Mouse (Mus musculus): Measurements from ENCODE around the gene Rtn1. TPM values are rescaled to one million over a fixed set of nuclear protein-coding genes. Genes with fewer than 3 reads are reported as not detected.

Rtn1 gene
- total and polyA plus RNA-seq, 3 experiments, result 0.44 TPM; not detected in 2

- ATAC-seq (ENCODE audit: extremely low read depth, insufficient number of reproducible peaks, low FRiP score, poor library complexity, severe bottlenecking) (no peak), DNase-seq (ENCODE audit: low spot score) (no peak)
- Histone ChIP-seq H3K27me3 (ENCODE audit: insufficient read depth, low read length) (no peaks in the 10 kb centered on the region), H3K36me3 (replicated peaks) (no peaks in the 10 kb centered on the region), H3K4me1 (ENCODE audit: insufficient read depth, low read depth, low read length) (no peaks in the 10 kb centered on the region), H3K9me3 (replicated peaks) (no peaks in the 10 kb centered on the region), H3K4me3 (ENCODE audit: low read depth, low read length) (no peak overlapping the region)
- TF ChIP-seq CTCF (IDR thresholded peaks at IDR 0.05; ENCODE audit: low read depth, low read length) (no peak), GATA2 (IDR thresholded peaks at IDR 0.05; ENCODE audit: borderline replicate concordance, low read depth, low read length) (no peak), TAL1 (conservative IDR thresholded peaks at IDR 0.05; ENCODE audit: low read depth, low read length) (no peak), POLR2AphosphoS5 (IDR thresholded peaks at IDR 0.05; ENCODE audit: insufficient replicate concordance, low read depth, low read length) (no peak)
These were observed 116.3 kb downstream of the Rtn1 start for GRCm38 (mm10) chr12:72292566-72292965.

GRCm38 (mm10) chr12:72291266-72291665, 117.6 kb downstream of the Rtn1 start:
- no peak overlapping the region for H3K4me3 ChIP-seq (ENCODE audit: low read depth, low read length)
- TF ChIP-seq POLR2AphosphoS5 (IDR thresholded peaks at IDR 0.05; ENCODE audit: insufficient replicate concordance, low read depth, low read length), result no peak
- TF ChIP-seq TAL1 (conservative IDR thresholded peaks at IDR 0.05; ENCODE audit: low read depth, low read length), result no peak
- TF ChIP-seq GATA2 (IDR thresholded peaks at IDR 0.05; ENCODE audit: borderline replicate concordance, low read depth, low read length), result no peak
- TF ChIP-seq CTCF (IDR thresholded peaks at IDR 0.05; ENCODE audit: low read depth, low read length), result no peak
- no peak for TF ChIP-seq GATA1 (IDR thresholded peaks at IDR 0.05; ENCODE audit: borderline replicate concordance, low read length)
- no peaks in the 10 kb centered on the region for H3K4me1 ChIP-seq (ENCODE audit: insufficient read depth, low read depth, low read length)
- no peaks in the 10 kb centered on the region for H3K9me3 ChIP-seq (replicated peaks)
- no peaks in the 10 kb centered on the region for H3K36me3 ChIP-seq (replicated peaks)
- H3K27me3 ChIP-seq (ENCODE audit: insufficient read depth, low read length), result no peaks in the 10 kb centered on the region
- DNase-seq (ENCODE audit: low spot score), result no peak
- no peak for ATAC-seq (ENCODE audit: extremely low read depth, insufficient number of reproducible peaks, low FRiP score, poor library complexity, severe bottlenecking)

GRCm38 (mm10) chr12:72288215-72288614, 120.6 kb downstream of the Rtn1 start:
- H3K4me3 ChIP-seq (ENCODE audit: low read depth, low read length), result no peak overlapping the region
- no peaks in the 10 kb centered on the region for H3K27me3 ChIP-seq (ENCODE audit: insufficient read depth, low read length)
- H3K4me1 ChIP-seq (ENCODE audit: insufficient read depth, low read depth, low read length), result no peaks in the 10 kb centered on the region
- DNase-seq (ENCODE audit: low spot score) (no peak), ATAC-seq (ENCODE audit: extremely low read depth, insufficient number of reproducible peaks, low FRiP score, poor library complexity, severe bottlenecking) (no peak)
- TF ChIP-seq POLR2AphosphoS5 (IDR thresholded peaks at IDR 0.05; ENCODE audit: insufficient replicate concordance, low read depth, low read length), result no peak
- no peak for TF ChIP-seq TAL1 (conservative IDR thresholded peaks at IDR 0.05; ENCODE audit: low read depth, low read length)
- TF ChIP-seq GATA2 (IDR thresholded peaks at IDR 0.05; ENCODE audit: borderline replicate concordance, low read depth, low read length), result no peak
- no peak for TF ChIP-seq GATA1 (IDR thresholded peaks at IDR 0.05; ENCODE audit: borderline replicate concordance, low read length)
- TF ChIP-seq CTCF (IDR thresholded peaks at IDR 0.05; ENCODE audit: low read depth, low read length), result no peak
- no peaks in the 10 kb centered on the region for H3K36me3 ChIP-seq (replicated peaks)
- H3K9me3 ChIP-seq (replicated peaks), result no peaks in the 10 kb centered on the region

GRCm38 (mm10) chr12:72287332-72288004, 121.4 kb downstream of the Rtn1 start:
- Histone ChIP-seq H3K4me3 (ENCODE audit: low read depth, low read length) (no peak overlapping the region), H3K36me3 (replicated peaks) (no peaks in the 10 kb centered on the region), H3K27me3 (ENCODE audit: insufficient read depth, low read length) (no peaks in the 10 kb centered on the region), H3K9me3 (replicated peaks) (no peaks in the 10 kb centered on the region), H3K4me1 (ENCODE audit: insufficient read depth, low read depth, low read length) (no peaks in the 10 kb centered on the region)
- no peak for DNase-seq (ENCODE audit: low spot score)
- no peak for ATAC-seq (ENCODE audit: extremely low read depth, insufficient number of reproducible peaks, low FRiP score, poor library complexity, severe bottlenecking)
- TF ChIP-seq POLR2AphosphoS5 (IDR thresholded peaks at IDR 0.05; ENCODE audit: insufficient replicate concordance, low read depth, low read length), result no peak
- TF ChIP-seq GATA1 (IDR thresholded peaks at IDR 0.05; ENCODE audit: borderline replicate concordance, low read length), result no peak

- Histone ChIP-seq H3K36me3 (replicated peaks) (no peaks in the 10 kb centered on the region), H3K4me3 (ENCODE audit: low read depth, low read length) (no peak overlapping the region), H3K4me1 (ENCODE audit: insufficient read depth, low read depth, low read length) (no peaks in the 10 kb centered on the region), H3K27me3 (ENCODE audit: insufficient read depth, low read length) (no peaks in the 10 kb centered on the region), H3K9me3 (replicated peaks) (no peaks in the 10 kb centered on the region)
- ATAC-seq (ENCODE audit: extremely low read depth, insufficient number of reproducible peaks, low FRiP score, poor library complexity, severe bottlenecking), result no peak
- TF ChIP-seq CTCF (IDR thresholded peaks at IDR 0.05; ENCODE audit: low read depth, low read length) (no peak), TAL1 (conservative IDR thresholded peaks at IDR 0.05; ENCODE audit: low read depth, low read length) (no peak), GATA1 (IDR thresholded peaks at IDR 0.05; ENCODE audit: borderline replicate concordance, low read length) (no peak), POLR2AphosphoS5 (IDR thresholded peaks at IDR 0.05; ENCODE audit: insufficient replicate concordance, low read depth, low read length) (no peak), GATA2 (IDR thresholded peaks at IDR 0.05; ENCODE audit: borderline replicate concordance, low read depth, low read length) (no peak)
- no peak for DNase-seq (ENCODE audit: low spot score)
These were observed 123.2 kb downstream of the Rtn1 start for GRCm38 (mm10) chr12:72285366-72286345.

- Histone ChIP-seq H3K4me1 (ENCODE audit: insufficient read depth, low read depth, low read length) (no peaks in the 10 kb centered on the region), H3K36me3 (replicated peaks) (no peaks in the 10 kb centered on the region), H3K27me3 (ENCODE audit: insufficient read depth, low read length) (no peaks in the 10 kb centered on the region), H3K4me3 (ENCODE audit: low read depth, low read length) (no peak overlapping the region), H3K9me3 (replicated peaks) (no peaks in the 10 kb centered on the region)
- no peak for DNase-seq (ENCODE audit: low spot score)
- TF ChIP-seq GATA2 (IDR thresholded peaks at IDR 0.05; ENCODE audit: borderline replicate concordance, low read depth, low read length), result no peak
- TF ChIP-seq GATA1 (IDR thresholded peaks at IDR 0.05; ENCODE audit: borderline replicate concordance, low read length), result no peak
- no peak for TF ChIP-seq CTCF (IDR thresholded peaks at IDR 0.05; ENCODE audit: low read depth, low read length)
- no peak for TF ChIP-seq TAL1 (conservative IDR thresholded peaks at IDR 0.05; ENCODE audit: low read depth, low read length)
- no peak for TF ChIP-seq POLR2AphosphoS5 (IDR thresholded peaks at IDR 0.05; ENCODE audit: insufficient replicate concordance, low read depth, low read length)
- ATAC-seq (ENCODE audit: extremely low read depth, insufficient number of reproducible peaks, low FRiP score, poor library complexity, severe bottlenecking), result no peak
These were observed 124.3 kb downstream of the Rtn1 start for GRCm38 (mm10) chr12:72284576-72284975.
